Mouse (Mus musculus) hindbrain, embryonic 15.5 days (tissue): ENCODE data around the gene Sdsl. TPM values are rescaled to one million over a fixed set of nuclear protein-coding genes. Genes with fewer than 3 reads are reported as not detected.
A peak's percentile ranks its signal among the peaks of the same experiment; 100 is the strongest.

Experiments used
- ATAC-seq: fragments of 200-750 bp; cut with Nextera tagmentation; 2 replicates; pipeline ENCODE4 v1.8.0; 2017; ENCODE audit warnings: low read depth, moderate number of reproducible peaks, moderate TSS enrichment; ENCODE audit not compliant: low FRiP score
- H3K27ac ChIP-seq: fragments of 300-500 bp; sonication (generic); replicated peaks from 2 replicates; pipeline ENCODE4 v1.5.1; 2015; ENCODE audit warnings: mild to moderate bottlenecking, inconsistent platforms
- H3K27me3 ChIP-seq: fragments of 300-500 bp; sonication (generic); 2 replicates; pipeline ENCODE4 v1.6.1; 2015; ENCODE audit warnings: control low read depth, inconsistent platforms
- H3K36me3 ChIP-seq: fragments of 300-500 bp; sonication (generic); 2 replicates; pipeline ENCODE4 v1.6.1; 2015; ENCODE audit warnings: control low read depth, inconsistent platforms
- H3K4me1 ChIP-seq: fragments of 300-500 bp; sonication (generic); replicated peaks from 2 replicates; pipeline ENCODE4 v1.6.1; 2015; ENCODE audit warnings: control low read depth, inconsistent platforms
- H3K4me2 ChIP-seq: fragments of 300-500 bp; sonication (generic); 2 replicates; pipeline ENCODE4 v1.6.1; 2015; ENCODE audit warnings: moderate library complexity, mild to moderate bottlenecking, inconsistent platforms
- H3K4me3 ChIP-seq: fragments of 300-500 bp; sonication (generic); 2 replicates; pipeline ENCODE4 v1.5.1; 2015; ENCODE audit warnings: mild to moderate bottlenecking, inconsistent platforms
- H3K9ac ChIP-seq: fragments of 300-500 bp; sonication (generic); 2 replicates; pipeline ENCODE4 v1.6.1; 2015; ENCODE audit warnings: inconsistent platforms
- H3K9me3 ChIP-seq: fragments of 300-500 bp; sonication (generic); 2 replicates; pipeline ENCODE4 v1.6.1; 2016; ENCODE audit warnings: control low read depth, inconsistent platforms
- WGBS: fragments of 180-500 bp; shearing (Covaris S2); methylation state at CpG from one replicate; pipeline ENCODE4 v1.1.7; 2015; 5-methylcytosine and 5-hydroxymethylcytosine counted together
- polyA plus RNA-seq: library from polyadenylated mRNA; unstranded; fragments of >200 nt; fragmentation: Nextera tagmentation; extraction: Ambion mirVana; gene quantifications from 2 replicates; pipeline ENCODE4 v1.2.1, GENCODE M21; 2015

Gene Sdsl
- polyA plus RNA-seq, 1 experiment from 2014 or later, result 6.5 TPM

- Histone ChIP-seq H3K4me1 (peaks cover 25% of the 10 kb centered on the region), H3K36me3 (no peaks in the 10 kb centered on the region), H3K9me3 (no peaks in the 10 kb centered on the region), H3K27me3 (peaks cover 33% of the 10 kb centered on the region), H3K27ac (peak overlapping the region; percentile 93), H3K4me3 (peak overlapping the region; percentile 39), H3K4me2 (peak overlapping the region; percentile 57), H3K9ac (peak overlapping the region; percentile 50)
- WGBS, result under 1% methylated on average over 19 of the region's 19 CpGs
- no peak for ATAC-seq
These were observed 48.6 kb downstream of the Sdsl start for GRCm38 (mm10) chr5:120424039-120424438.

GRCm38 (mm10) chr5:120420106-120420505 lies 52.5 kb downstream of the Sdsl start:
- 80% methylated on average over 8 of the region's 8 CpGs for whole genome bisulfite sequencing
- no peak overlapping the region for H3K27ac ChIP-seq

GRCm38 (mm10) chr5:120413436-120413835 lies 59.2 kb downstream of the Sdsl start:
- H3K27me3 ChIP-seq, result no peaks in the 10 kb centered on the region; the same call in 1 of the 2 replicates
- 81% methylated on average over 6 of the region's 6 CpGs for whole genome bisulfite sequencing
- H3K9me3 ChIP-seq, result no peaks in the 10 kb centered on the region
- no peak overlapping the region for H3K4me3 ChIP-seq
- H3K36me3 ChIP-seq, result no peaks in the 10 kb centered on the region
- H3K27ac ChIP-seq, result no peak overlapping the region
- no peak overlapping the region for H3K9ac ChIP-seq
- H3K4me1 ChIP-seq, result peaks cover 21% of the 10 kb centered on the region
- no peak for ATAC-seq
- H3K4me2 ChIP-seq, result no peak overlapping the region

More at GRCm38 (mm10) chr5:120420106-120420505, 52.5 kb downstream of the Sdsl start:
- Histone ChIP-seq H3K27me3 (peaks cover 18% of the 10 kb centered on the region), H3K9me3 (no peaks in the 10 kb centered on the region), H3K4me2 (no peak overlapping the region), H3K4me1 (peaks cover 15% of the 10 kb centered on the region), H3K36me3 (no peaks in the 10 kb centered on the region), H3K4me3 (no peak overlapping the region), H3K9ac (no peak overlapping the region)
- ATAC-seq, result no peak

- Histone ChIP-seq H3K4me2 (peak overlapping the region; percentile 64), H3K4me3 (peak overlapping the region; percentile 33), H3K27ac (peak overlapping the region; percentile 96), H3K36me3 (no peaks in the 10 kb centered on the region), H3K27me3 (no peaks in the 10 kb centered on the region; the same call in 1 of the 2 replicates), H3K9me3 (no peaks in the 10 kb centered on the region), H3K4me1 (peaks cover 21% of the 10 kb centered on the region), H3K9ac (peak overlapping the region; percentile 45)
- peak; percentile 86 for ATAC-seq
- 1% methylated on average over 41 of the region's 41 CpGs for WGBS
These were observed 62.9 kb downstream of the Sdsl start for GRCm38 (mm10) chr5:120409385-120410378.

- H3K4me3 ChIP-seq, result peak overlapping the region; percentile 33; the same call in 1 of the 2 replicates
- H3K9ac ChIP-seq, result peak overlapping the region; percentile 45; the same call in 1 of the 2 replicates
- H3K9me3 ChIP-seq, result no peaks in the 10 kb centered on the region
- peak; percentile 76 for ATAC-seq
- peaks cover 21% of the 10 kb centered on the region for H3K4me1 ChIP-seq
- H3K27ac ChIP-seq, result peak overlapping the region; percentile 96
- WGBS, result 45% methylated on average over 14 of the region's 14 CpGs
- H3K27me3 ChIP-seq, result no peaks in the 10 kb centered on the region; the same call in 1 of the 2 replicates
- peak overlapping the region; percentile 64 for H3K4me2 ChIP-seq
- H3K36me3 ChIP-seq, result no peaks in the 10 kb centered on the region
These were observed 63.7 kb downstream of the Sdsl start for GRCm38 (mm10) chr5:120408933-120409332.

Other genes starting within 250 kb of the Sdsl start
- 26.3 and 31.4 TPM in 2 replicates for gene Lhx5, start 41.1 kb downstream of the Sdsl start, polyA plus RNA-seq
- not detected in 2 replicates for gene Sds, start 3.7 kb upstream of the Sdsl start, polyA plus RNA-seq
- gene Plbd2, start 30.8 kb upstream of the Sdsl start, polyA plus RNA-seq, result 35.9 and 39.0 TPM in 2 replicates
- gene Slc8b1, start 38.4 kb upstream of the Sdsl start, polyA plus RNA-seq, result 2.4 and 2.9 TPM in 2 replicates
- gene Tpcn1, start 115.9 kb upstream of the Sdsl start, polyA plus RNA-seq, result 18.1 and 19.7 TPM in 2 replicates
- gene Iqcd, start 116.2 kb upstream of the Sdsl start, polyA plus RNA-seq, result 1.6 and 2.3 TPM in 2 replicates
- 28.7 and 31.1 TPM in 2 replicates for gene Rita1, start 139.8 kb upstream of the Sdsl start, polyA plus RNA-seq
- gene Ddx54, start 139.9 kb upstream of the Sdsl start, polyA plus RNA-seq, result 37.9 and 41.3 TPM in 2 replicates
- gene Cfap73, start 161.4 kb upstream of the Sdsl start, polyA plus RNA-seq, result 0.71 and 0.83 TPM in 2 replicates
- gene Rasal1, start 176.0 kb upstream of the Sdsl start, polyA plus RNA-seq, result 0.78 and 0.92 TPM in 2 replicates
- gene Dtx1, start 239.1 kb upstream of the Sdsl start, polyA plus RNA-seq, result 56.2 and 69.9 TPM in 2 replicates